Mouse (Mus musculus): Measurements from ENCODE around the gene Clba1. TPM values are rescaled to one million over a fixed set of nuclear protein-coding genes. Genes with fewer than 3 reads are reported as not detected.

The Clba1 gene
- total RNA-seq, 2 experiments from 2014 or later = 1.9 to 2.2 TPM

Other genes starting within 250 kb of the Clba1 start
- 10 to 100 TPM; 19.8 to 21.5 TPM for gene Inf2, start 220.2 kb upstream of the Clba1 start, total RNA-seq (2021)
- 100 to 1,000 TPM; 119 to 129 TPM for gene Adssl1, start 188.9 kb upstream of the Clba1 start, total RNA-seq (2021)
- 10 to 100 TPM; 25.4 to 30.9 TPM for gene Siva1, start 164.3 kb upstream of the Clba1 start, total RNA-seq (2021)
- 100 to 1,000 TPM; 217 to 237 TPM for gene Akt1, start 134.1 kb upstream of the Clba1 start, total RNA-seq (2021)
- 1 to 10 TPM; 5.8 to 7.2 TPM for gene Zbtb42, start 130.1 kb upstream of the Clba1 start, total RNA-seq (2021)
- 1 to 10 TPM; 8.6 to 9.9 TPM for gene Cep170b, start 88.5 kb upstream of the Clba1 start, total RNA-seq (2021)
- gene Pld4, start 48.3 kb upstream of the Clba1 start, total RNA-seq (2021) = 1 to 10 TPM; 6.3 to 8.0 TPM
- gene Ahnak2, start 6.3 kb upstream of the Clba1 start, total RNA-seq (2021) = 10 to 100 TPM; 14.5 to 19.5 TPM
- gene Cdca4, start 20.5 kb downstream of the Clba1 start, total RNA-seq (2021) = 10 to 100 TPM in 1 of 2 experiments, 1 to 10 TPM in 1; 7.8 to 12.1 TPM
- gene Gpr132, start 59.3 kb downstream of the Clba1 start, total RNA-seq (2021) = 1 to 10 TPM in 1 of 2 experiments, under 1 TPM in 1; 0.22 to 2.0 TPM
- 10 to 100 TPM; 32.1 to 32.4 TPM for gene Jag2, start 120.8 kb downstream of the Clba1 start, total RNA-seq (2021)
- 1 to 10 TPM; 8.3 to 8.6 TPM for gene Nudt14, start 133.2 kb downstream of the Clba1 start, total RNA-seq (2021)
- 10 to 100 TPM; 16.8 TPM for gene Btbd6, start 167.5 kb downstream of the Clba1 start, total RNA-seq (2021)
- gene Brf1, start 191.8 kb downstream of the Clba1 start, total RNA-seq (2021) = 10 to 100 TPM; 28.3 to 28.8 TPM
- gene Pacs2, start 205.6 kb downstream of the Clba1 start, total RNA-seq (2021) = 10 to 100 TPM; 29.0 to 32.1 TPM